Mouse (Mus musculus) CH12.LX (cell line): ENCODE results near the gene Aldh1b1.

Source experiments
- CTCF ChIP-seq, 2 experiments: IDR thresholded peaks in 1 of 2; conservative IDR thresholded peaks in 1 of 2; 2 replicates each; pipeline ENCODE4 v1.5.1; 2011 to 2012; ENCODE audit warnings: low read depth in 2 of 2, low read length in 2 of 2, improper control_type of control experiment in 1 of 2, inconsistent platforms in 1 of 2, mild to moderate bottlenecking in 1 of 2, moderate library complexity in 1 of 2
- E2F4 ChIP-seq: IDR thresholded peaks from 2 replicates; pipeline ENCODE4 v1.6.1; 2011; ENCODE audit warnings: low read depth, low read length, improper control_type of control experiment; ENCODE audit not compliant: insufficient replicate concordance
- ELF1 ChIP-seq: IDR thresholded peaks from 2 replicates; pipeline ENCODE4 v1.6.1; 2014; ENCODE audit warnings: low read depth, mild to moderate bottlenecking, inconsistent platforms, low read length, improper control_type of control experiment
- ETS1 ChIP-seq: conservative IDR thresholded peaks from 2 replicates; pipeline ENCODE4 v1.6.1; 2012; ENCODE audit warnings: low read depth, mild to moderate bottlenecking, inconsistent platforms, low read length, improper control_type of control experiment, moderate library complexity
- GABPA ChIP-seq: IDR thresholded peaks from 2 replicates; pipeline ENCODE4 v1.6.1; 2012; ENCODE audit warnings: low read depth, low read length, improper control_type of control experiment, inconsistent platforms; ENCODE audit not compliant: insufficient replicate concordance
- IRF4 ChIP-seq: IDR thresholded peaks from 2 replicates; pipeline ENCODE4 v1.6.1; 2014; ENCODE audit warnings: low read depth, mild to moderate bottlenecking, inconsistent platforms, low read length, improper control_type of control experiment
- MAFK ChIP-seq: IDR thresholded peaks from 2 replicates; pipeline ENCODE4 v1.6.1; 2011; ENCODE audit warnings: low read length, improper control_type of control experiment; ENCODE audit not compliant: insufficient replicate concordance
- MAX ChIP-seq: IDR thresholded peaks from 2 replicates; pipeline ENCODE4 v1.6.1; 2011; ENCODE audit warnings: low read length, improper control_type of control experiment
- NELFE ChIP-seq: IDR thresholded peaks from 2 replicates; pipeline ENCODE4 v1.6.1; 2011; ENCODE audit warnings: low read depth, low read length, improper control_type of control experiment
- POLR2A ChIP-seq: IDR thresholded peaks from 2 replicates; pipeline ENCODE4 v1.6.1; 2011; ENCODE audit warnings: low read depth, mild to moderate bottlenecking, improper control_type of control experiment, low read length
- RCOR1 ChIP-seq: conservative IDR thresholded peaks from 2 replicates; pipeline ENCODE4 v1.6.1; 2012; ENCODE audit warnings: low read depth, mild to moderate bottlenecking, inconsistent platforms, low read length, improper control_type of control experiment
- SMC3 ChIP-seq: IDR thresholded peaks from 2 replicates; pipeline ENCODE4 v1.6.1; 2011; ENCODE audit warnings: low read depth, low read length, improper control_type of control experiment
- ZC3H11A ChIP-seq: IDR thresholded peaks from 2 replicates; pipeline ENCODE4 v1.6.1; 2012; ENCODE audit warnings: low read depth, mild to moderate bottlenecking, inconsistent platforms, low read length, improper control_type of control experiment
- ZMIZ1 ChIP-seq: IDR thresholded peaks from 2 replicates; pipeline ENCODE4 v1.6.1; 2012; ENCODE audit warnings: low read depth, mild to moderate bottlenecking, inconsistent platforms, low read length, improper control_type of control experiment

- TF ChIP-seq NELFE (no peak), POLR2A (no peak), CTCF (conservative IDR thresholded peaks at IDR 0.05 in 1 of 2, IDR thresholded peaks at IDR 0.05 in 1 of 2; ENCODE audit: low read depth in 2 of 2, low read length in 2 of 2) (no peak), GABPA (no peak), ETS1 (no peak), ZC3H11A (no peak), SMC3 (no peak), ZMIZ1 (no peak), MAFK (no peak), RCOR1 (no peak), IRF4 (no peak), ELF1 (no peak), E2F4 (no peak), MAX (no peak)
These were observed 9.4 kb upstream of the Aldh1b1 start for GRCm38 (mm10) chr4:45789263-45789958.
